Mouse (Mus musculus): ENCODE data around the gene Tpmt. TPM values are rescaled to one million over a fixed set of nuclear protein-coding genes. Genes with fewer than 3 reads are reported as not detected.

The Tpmt gene
- polyA plus RNA-seq, 1 experiment from 2014 or later, result 23.4 TPM

GRCm38 (mm10) chr13:46976532-46976931 is 68.0 kb downstream of the Tpmt start:
- no peak overlapping the region for H3K4me2 ChIP-seq (ENCODE audit: low read length)
- no peak overlapping the region for H3K4me3 ChIP-seq (replicated peaks; ENCODE audit: low read depth, low read length)
- WGBS, result 92% methylated on average over 7 of the region's 7 CpGs

GRCm38 (mm10) chr13:46975930-46976329 is 68.6 kb downstream of the Tpmt start:
- Histone ChIP-seq H3K27ac (replicated peaks; ENCODE audit: low read depth, low read length) (peak overlapping the region; percentile 77; the same call in 1 of the 2 replicates), H3K4me3 (replicated peaks; ENCODE audit: low read depth, low read length) (peak overlapping the region; percentile 38; the same call in 1 of the 2 replicates), H3K9me3 (ENCODE audit: control insufficient read depth, low read length) (no peaks in the 10 kb centered on the region), H3K36me3 (ENCODE audit: control insufficient read depth, insufficient read depth, low read length) (no peaks in the 10 kb centered on the region), H3K27me3 (ENCODE audit: control insufficient read depth, insufficient read depth, low read length) (no peaks in the 10 kb centered on the region), H3K9ac (replicated peaks; ENCODE audit: low read length) (no peak overlapping the region), H3K4me1 (ENCODE audit: control insufficient read depth, insufficient read depth, low read length) (peaks cover 7% of the 10 kb centered on the region; the same call in 1 of the 2 replicates), H3K4me2 (ENCODE audit: low read length) (peak overlapping the region; percentile 63)
- WGBS, result 27% methylated on average over 4 of the region's 4 CpGs
- no peak for ATAC-seq (ENCODE audit: low FRiP score, low TSS enrichment)
- no peak for DNase-seq

More at GRCm38 (mm10) chr13:46976532-46976931, 68.0 kb downstream of the Tpmt start:
- Histone ChIP-seq H3K36me3 (ENCODE audit: control insufficient read depth, insufficient read depth, low read length) (no peaks in the 10 kb centered on the region), H3K27ac (replicated peaks; ENCODE audit: low read depth, low read length) (no peak overlapping the region; the same call in 1 of the 2 replicates), H3K27me3 (ENCODE audit: control insufficient read depth, insufficient read depth, low read length) (no peaks in the 10 kb centered on the region), H3K9ac (replicated peaks; ENCODE audit: low read length) (no peak overlapping the region), H3K9me3 (ENCODE audit: control insufficient read depth, low read length) (no peaks in the 10 kb centered on the region), H3K4me1 (ENCODE audit: control insufficient read depth, insufficient read depth, low read length) (peaks cover 7% of the 10 kb centered on the region; the same call in 1 of the 2 replicates)
- ATAC-seq (ENCODE audit: low FRiP score, low TSS enrichment) (no peak), DNase-seq (no peak)

DNA sequence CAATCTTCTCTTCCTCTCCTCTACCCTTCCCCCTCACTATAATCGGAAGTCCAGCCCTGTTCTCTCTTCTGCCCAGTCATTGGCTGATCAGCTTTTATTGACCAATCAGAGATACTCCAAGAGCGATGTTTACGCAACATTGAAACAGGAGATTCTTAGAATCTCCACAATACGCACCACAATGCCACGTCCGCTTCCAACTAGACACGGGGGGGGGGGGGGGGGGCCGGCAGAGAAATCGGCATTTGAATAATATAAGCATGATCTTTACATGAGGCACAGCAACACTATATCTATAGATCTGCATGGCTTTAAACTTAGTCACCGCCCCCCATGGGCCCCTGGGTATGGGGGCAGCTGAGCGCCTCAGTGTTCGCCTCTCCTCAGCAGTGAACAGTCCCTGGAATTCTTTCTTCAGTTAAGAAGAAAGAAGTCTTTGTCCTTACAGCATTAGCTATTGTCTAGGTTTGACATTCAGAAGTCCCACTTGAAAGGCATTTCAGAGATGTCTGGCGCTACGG is 69.4 kb downstream of the Tpmt start:
- Histone ChIP-seq H3K27me3 (ENCODE audit: control insufficient read depth, insufficient read depth, low read length) (no peaks in the 10 kb centered on the region), H3K4me2 (ENCODE audit: low read length) (peak overlapping the region; percentile 63), H3K36me3 (ENCODE audit: control insufficient read depth, insufficient read depth, low read length) (no peaks in the 10 kb centered on the region), H3K9me3 (ENCODE audit: control insufficient read depth, low read length) (no peaks in the 10 kb centered on the region), H3K27ac (replicated peaks; ENCODE audit: low read depth, low read length) (peak overlapping the region; percentile 77), H3K9ac (replicated peaks; ENCODE audit: low read length) (peak overlapping the region; percentile 47), H3K4me1 (ENCODE audit: control insufficient read depth, insufficient read depth, low read length) (peaks cover 7% of the 10 kb centered on the region; the same call in 1 of the 2 replicates), H3K4me3 (replicated peaks; ENCODE audit: low read depth, low read length) (peak overlapping the region; percentile 38)
- DNase-seq (peak; percentile 81), ATAC-seq (ENCODE audit: low FRiP score, low TSS enrichment) (peak; percentile 93)
- 7% methylated on average over 13 of the region's 14 CpGs for WGBS

Other genes with a start within 250 kb of the Tpmt start
- gene Kif13a, start 114.9 kb downstream of the Tpmt start, polyA plus RNA-seq (2014; fragmentation: Nextera tagmentation; extraction: Ambion mirVana), result 10.2 and 14.2 TPM in 2 replicates
- gene Nhlrc1, start 29.9 kb downstream of the Tpmt start, polyA plus RNA-seq (2014; fragmentation: Nextera tagmentation; extraction: Ambion mirVana), result 16.3 and 16.7 TPM in 2 replicates
- 20.0 and 21.5 TPM in 2 replicates for gene Kdm1b, start 1.2 kb downstream of the Tpmt start, polyA plus RNA-seq (2014; fragmentation: Nextera tagmentation; extraction: Ambion mirVana)
- gene Dek, start 61.5 kb upstream of the Tpmt start, polyA plus RNA-seq (2014; fragmentation: Nextera tagmentation; extraction: Ambion mirVana), result 105 and 115 TPM in 2 replicates
- 0.67 and 1.1 TPM in 2 replicates for gene Rnf144b, start 77.9 kb upstream of the Tpmt start, polyA plus RNA-seq (2014; fragmentation: Nextera tagmentation; extraction: Ambion mirVana)